Mouse (Mus musculus) left cerebral cortex, adult 9 months (tissue): Measurements from ENCODE around the gene Zfyve1.

ENCODE experiments used
- DNase-seq, 2 experiments: peaks; one replicate each; pipeline ENCODE4 v3.0.0; 2022; ENCODE audit warnings: low spot score in 2 of 2

The Zfyve1 gene

GRCm38 (mm10) chr12:83523056-83523455, 74.0 kb downstream of the Zfyve1 start:
- DNase-seq, result no peak

GRCm38 (mm10) chr12:83521083-83521482, 75.9 kb downstream of the Zfyve1 start:
- DNase-seq, result no peak

GRCm38 (mm10) chr12:83520311-83520890, 76.6 kb downstream of the Zfyve1 start, which contains the start of gene Dcaf4:
Gene Dcaf4 (plus strand): TSS chr12:83520466.
- peak; percentile 89 to 96 for DNase-seq

- DNase-seq, result no peak
These were observed 79.4 kb downstream of the Zfyve1 start for GRCm38 (mm10) chr12:83517580-83517979.

GRCm38 (mm10) chr12:83514216-83514615, 82.8 kb downstream of the Zfyve1 start:
- DNase-seq, result no peak

- no peak for DNase-seq
These were observed 83.8 kb downstream of the Zfyve1 start for GRCm38 (mm10) chr12:83513185-83513584.

- no peak for DNase-seq
These were observed 84.2 kb downstream of the Zfyve1 start for GRCm38 (mm10) chr12:83512783-83513182.

GRCm38 (mm10) chr12:83510586-83510985, 86.4 kb downstream of the Zfyve1 start:
- DNase-seq, result no peak

- DNase-seq, result no peak
These were observed 90.5 kb downstream of the Zfyve1 start for GRCm38 (mm10) chr12:83506543-83506942.

- peak in 1 of 2 experiments; percentile 76 for DNase-seq
These were observed 94.8 kb downstream of the Zfyve1 start for GRCm38 (mm10) chr12:83502190-83502589.

GRCm38 (mm10) chr12:83499256-83499655, 97.8 kb downstream of the Zfyve1 start:
- no peak for DNase-seq

- no peak for DNase-seq
These were observed 99.1 kb downstream of the Zfyve1 start for GRCm38 (mm10) chr12:83497959-83498358.

- no peak for DNase-seq
These were observed 100.3 kb downstream of the Zfyve1 start for GRCm38 (mm10) chr12:83496736-83497135.
